In the genomic region with DNA sequence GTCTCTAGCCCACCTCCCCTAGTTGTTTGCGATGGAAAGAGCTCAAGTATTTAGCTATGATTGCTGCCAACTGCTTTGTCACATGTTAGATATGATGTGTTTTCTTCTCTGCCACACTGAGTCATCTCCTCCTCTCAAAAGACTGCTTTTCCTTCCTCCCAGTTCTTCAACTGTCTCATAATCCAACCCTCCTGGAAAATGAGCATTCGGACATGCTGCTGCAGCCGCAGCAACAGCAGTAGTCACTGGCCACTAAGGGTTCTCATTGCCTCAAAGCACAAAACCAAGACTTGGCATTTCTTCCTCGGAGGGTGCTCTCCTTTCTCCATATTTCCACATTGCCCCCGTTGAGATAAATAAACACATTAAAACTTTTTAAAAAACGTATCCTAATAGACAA, we compare ENCODE assay signal across 9 mouse cellular contexts. TPM values are rescaled to one million over a fixed set of nuclear protein-coding genes. Genes with fewer than 3 reads are reported as not detected.
DNase-seq lines count a peak whose midpoint lies in the region; ATAC-seq lines count a peak whose summit lies in the region.
"Had no signal": no experiment of that assay in that cellular context is flagged by ENCODE, and none has a peak within 500 bp of the region (broad histone marks: within the 10 kb centered on the region; RNA-seq: fewer than 3 reads in every experiment).

No protein-coding gene starts in this region.

- no peak overlapping the region for H3K27ac ChIP-seq in heart, embryonic 12.5 days (ENCODE audit: poor library complexity, severe bottlenecking)
- no peak overlapping the region for H3K27ac ChIP-seq in forebrain, embryonic 11.5 days (ENCODE audit: low read depth, low read length)
- H3K27ac ChIP-seq in limb, embryonic 12.5 days: no peak overlapping the region
- H3K27ac ChIP-seq: macrophage had no signal

- H3K9ac ChIP-seq in heart, embryonic 12.5 days: no peak overlapping the region
- H3K9ac ChIP-seq in forebrain, embryonic 11.5 days (ENCODE audit: low read length): peak overlapping the region; percentile 63
- H3K9ac ChIP-seq in limb, embryonic 12.5 days (replicated peaks): peak overlapping the region; percentile 57; the same call in 1 of the 2 replicates

- WGBS in heart, embryonic 12.5 days: 34% methylated on average over 6 of the region's 6 CpGs
- WGBS in forebrain, embryonic 11.5 days: 17% methylated on average over 6 of the region's 6 CpGs
- WGBS in limb, embryonic 12.5 days: 51% methylated on average over 6 of the region's 6 CpGs

- ATAC-seq in heart, embryonic 12.5 days (ENCODE audit: insufficient number of reproducible peaks, low FRiP score): no peak
- no peak for ATAC-seq in forebrain, embryonic 11.5 days (replicated peaks; ENCODE audit: low FRiP score)
- ATAC-seq in limb, embryonic 12.5 days (ENCODE audit: insufficient number of reproducible peaks, insufficient read depth, low FRiP score, low TSS enrichment, low read depth): no peak
- ATAC-seq in granulocyte monocyte progenitor cell, adult 5-6 weeks (replicated peaks; ENCODE audit: poor library complexity, severe bottlenecking): no peak

- DNase-seq in heart, postnatal 4 days: no peak
- peak; percentile 2 for DNase-seq in NIH3T3 (ENCODE audit: low read depth)
- DNase-seq in forebrain, embryonic 11.5 days (ENCODE audit: low spot score): no peak
- no peak for DNase-seq in adrenal gland, postnatal 25 days
- DNase-seq in ovary, postnatal 14 days (ENCODE audit: low spot score): no peak

- H3K4me2 ChIP-seq in heart, embryonic 12.5 days: peak overlapping the region; percentile 85
- H3K4me2 ChIP-seq in forebrain, embryonic 11.5 days (ENCODE audit: low read depth, low read length, severe bottlenecking): peak overlapping the region; percentile 83
- H3K4me2 ChIP-seq in limb, embryonic 12.5 days: peak overlapping the region; percentile 80

- H3K36me3 ChIP-seq in heart, embryonic 12.5 days: no peaks in the 10 kb centered on the region
- no peaks in the 10 kb centered on the region; the same call in 1 of the 2 replicates for H3K36me3 ChIP-seq in forebrain, embryonic 11.5 days (ENCODE audit: control insufficient read depth, insufficient read depth, low read length)
- no peaks in the 10 kb centered on the region for H3K36me3 ChIP-seq in limb, embryonic 12.5 days

- H3K4me1 ChIP-seq in heart, embryonic 12.5 days (replicated peaks): peaks cover 10% of the 10 kb centered on the region
- peaks cover 3% of the 10 kb centered on the region; the same call in 1 of the 2 replicates for H3K4me1 ChIP-seq in forebrain, embryonic 11.5 days (replicated peaks; ENCODE audit: control insufficient read depth, insufficient read depth, low read length)
- H3K4me1 ChIP-seq in limb, embryonic 12.5 days (replicated peaks): peaks cover 15% of the 10 kb centered on the region

- H3K27me3 ChIP-seq in heart, embryonic 12.5 days (replicated peaks): no peaks in the 10 kb centered on the region
- no peaks in the 10 kb centered on the region; the same call in 1 of the 2 replicates for H3K27me3 ChIP-seq in forebrain, embryonic 11.5 days (ENCODE audit: control insufficient read depth, insufficient read depth, low read length)
- H3K27me3 ChIP-seq in limb, embryonic 12.5 days: peaks cover 26% of the 10 kb centered on the region; the same call in 1 of the 2 replicates

- H3K9me3 ChIP-seq in heart, embryonic 12.5 days (replicated peaks): no peaks in the 10 kb centered on the region
- no peaks in the 10 kb centered on the region for H3K9me3 ChIP-seq in forebrain, embryonic 11.5 days (ENCODE audit: control insufficient read depth, low read length)
- H3K9me3 ChIP-seq in limb, embryonic 12.5 days: no peaks in the 10 kb centered on the region

- H3K4me3 ChIP-seq in heart, embryonic 12.5 days: peak overlapping the region; percentile 62
- peak overlapping the region; percentile 53 for H3K4me3 ChIP-seq in forebrain, embryonic 11.5 days (ENCODE audit: low read depth, low read length)
- H3K4me3 ChIP-seq in limb, embryonic 12.5 days (replicated peaks): peak overlapping the region; percentile 51

RNA-seq across cellular contexts. Expression of gene Pcdh9, which starts 1.2 kb away (rescaled TPM):
- polyA plus RNA-seq in heart, embryonic 12.5 days (2016; fragmentation: Nextera tagmentation; extraction: Ambion mirVana): 10.0 and 10.1 TPM in 2 replicates
- total RNA-seq in heart, postnatal 4 days (2021): 1 to 10 TPM; 2.7 to 3.3 TPM
- polyA plus RNA-seq in forebrain, embryonic 11.5 days (2014; fragmentation: Nextera tagmentation; extraction: Ambion mirVana): 54.0 and 54.5 TPM in 2 replicates
- 32.6 and 35.4 TPM in 2 replicates for polyA plus RNA-seq in limb, embryonic 12.5 days (2016; fragmentation: Nextera tagmentation; extraction: Ambion mirVana)
- 0.09 TPM in 1 of 2 replicates, not detected in the other for total RNA-seq in granulocyte monocyte progenitor cell, adult 5-6 weeks (2014; fragmentation: Nextera tagmentation)
- total RNA-seq in granulocyte monocyte progenitor cell, adult 5-6 weeks (2017): not detected in 2 replicates
- 2.2 and 3.4 TPM in 2 replicates for total RNA-seq in adrenal gland, postnatal 25 days (2021)
- polyA plus RNA-seq: macrophage had no signal
